Mouse (Mus musculus) liver, adult 2 months (tissue): Measurements from ENCODE around the gene Kdm2b. TPM values are rescaled to one million over a fixed set of nuclear protein-coding genes. Genes with fewer than 3 reads are reported as not detected.

Experiments used
- DNase-seq: peaks from one replicate; pipeline ENCODE4 v3.0.0-alpha.2; 2011; ENCODE audit warnings: low read depth, low spot score; ENCODE audit errors: extremely low read depth
- H3K27ac ChIP-seq: fragments of 200-500 bp; replicated peaks from 2 replicates; pipeline ENCODE4 v1.5.1; 2012; ENCODE audit warnings: low read depth, mild to moderate bottlenecking, control low read depth, inconsistent platforms, low read length; ENCODE audit not compliant: insufficient read depth
- H3K27me3 ChIP-seq: fragments of 200-500 bp; 2 replicates; pipeline ENCODE4 v1.6.1; 2012; ENCODE audit warnings: mild to moderate bottlenecking, moderate library complexity, low read length, inconsistent platforms; ENCODE audit not compliant: control insufficient read depth, insufficient read depth
- H3K36me3 ChIP-seq: fragments of 200-500 bp; 2 replicates; pipeline ENCODE4 v1.6.1; 2012; ENCODE audit warnings: low read length, inconsistent platforms; ENCODE audit not compliant: control insufficient read depth, insufficient read depth
- H3K4me1 ChIP-seq: fragments of 200-500 bp; 2 replicates; pipeline ENCODE4 v1.6.1; 2011; ENCODE audit warnings: low read length; ENCODE audit not compliant: control insufficient read depth, insufficient read depth
- H3K4me3 ChIP-seq: fragments of 200-500 bp; 2 replicates; pipeline ENCODE4 v1.5.1; 2011; ENCODE audit warnings: low read depth, mild to moderate bottlenecking, control low read depth, low read length, moderate library complexity; ENCODE audit not compliant: insufficient read depth
- H3K79me2 ChIP-seq: fragments of 200-500 bp; 2 replicates; pipeline ENCODE4 v1.6.1; 2012; ENCODE audit warnings: inconsistent platforms, mild to moderate bottlenecking, low read length, moderate library complexity; ENCODE audit not compliant: control insufficient read depth, insufficient read depth
- H3K9ac ChIP-seq: fragments of 200-500 bp; 2 replicates; pipeline ENCODE4 v1.6.1; 2012; ENCODE audit warnings: low read depth, mild to moderate bottlenecking, control low read depth, inconsistent platforms, low read length
- CTCF ChIP-seq: fragments of 200-500 bp; IDR thresholded peaks from 2 replicates; pipeline ENCODE4 v1.5.1; 2011; ENCODE audit warnings: low read depth, low read length, control low read depth
- POLR2A ChIP-seq: fragments of 200-500 bp; IDR thresholded peaks from 2 replicates; pipeline ENCODE4 v1.6.1; 2011; ENCODE audit warnings: low read length, control low read depth; ENCODE audit not compliant: insufficient read depth; ENCODE audit errors: extremely low read depth
- WGBS: fragments of 180-500 bp; shearing (Covaris S2); methylation state at CpG from one replicate; pipeline ENCODE4 v1.1.7; 2018; 5-methylcytosine and 5-hydroxymethylcytosine counted together
- polyA plus RNA-seq: library from polyadenylated mRNA; depleted of rRNA; stranded (reverse); fragments of >200 nt; gene quantifications from 2 replicates; pipeline ENCODE4 v1.2.3, GENCODE M21; 2012
- total RNA-seq: library from RNA; depleted of rRNA; stranded (reverse); fragments of >200 nt; gene quantifications from 2 replicates; pipeline ENCODE4 v1.2.3, GENCODE M21; 2014

Kdm2b gene
- total and polyA plus RNA-seq, 2 experiments = 3.0 to 7.1 TPM

DNA sequence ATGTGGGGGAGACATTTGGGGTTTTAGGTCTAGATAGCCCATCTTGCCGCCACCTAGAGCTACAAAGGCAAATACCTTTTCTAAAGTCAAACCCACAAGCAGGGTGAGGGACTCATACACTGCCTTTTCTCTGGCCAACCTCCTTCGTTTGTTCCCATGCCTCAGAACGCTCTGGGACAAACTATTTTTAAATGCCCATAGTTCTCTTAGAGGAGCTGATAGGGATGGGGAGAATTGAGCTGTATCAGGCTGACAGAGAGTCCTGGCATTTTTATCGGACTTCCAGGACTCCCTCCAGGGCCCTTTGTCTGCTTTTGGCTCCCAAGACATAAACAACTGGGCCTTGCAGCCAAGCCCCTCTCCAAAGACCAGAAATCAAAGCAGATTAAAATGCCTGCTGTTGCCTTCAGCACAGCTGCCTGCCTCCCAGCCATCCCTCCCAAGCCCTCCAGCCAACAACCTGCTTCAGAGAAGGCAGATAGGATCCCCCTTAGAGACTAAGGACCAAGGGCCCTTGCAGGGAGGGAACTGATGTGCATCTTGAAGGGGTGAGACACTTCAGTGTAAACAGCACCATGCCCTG, 51.6 kb downstream of the Kdm2b start:
- Histone ChIP-seq H3K36me3 (no peaks in the 10 kb centered on the region), H3K79me2 (no peaks in the 10 kb centered on the region), H3K9ac (no peak overlapping the region), H3K4me1 (peaks cover 16% of the 10 kb centered on the region), H3K27ac (peak overlapping the region; percentile 33; the same call in 1 of the 2 replicates), H3K27me3 (no peaks in the 10 kb centered on the region), H3K4me3 (no peak overlapping the region)
- DNase-seq = no peak
- 70% methylated on average over 4 of the region's 4 CpGs for WGBS
- TF ChIP-seq CTCF (no peak), POLR2A (no peak)

GRCm38 (mm10) chr5:122937031-122937430, 52.6 kb downstream of the Kdm2b start:
- H3K79me2 ChIP-seq = no peaks in the 10 kb centered on the region
- H3K27me3 ChIP-seq = no peaks in the 10 kb centered on the region
- no peak overlapping the region for H3K4me3 ChIP-seq
- H3K4me1 ChIP-seq = peaks cover 16% of the 10 kb centered on the region
- H3K27ac ChIP-seq = peak overlapping the region; percentile 68
- no peak overlapping the region for H3K9ac ChIP-seq
- 32% methylated on average over 6 of the region's 6 CpGs for WGBS
- peak; percentile 99 for DNase-seq
- no peak for TF ChIP-seq CTCF
- no peak for TF ChIP-seq POLR2A
- peaks cover 2% of the 10 kb centered on the region; the same call in 1 of the 2 replicates for H3K36me3 ChIP-seq

DNA sequence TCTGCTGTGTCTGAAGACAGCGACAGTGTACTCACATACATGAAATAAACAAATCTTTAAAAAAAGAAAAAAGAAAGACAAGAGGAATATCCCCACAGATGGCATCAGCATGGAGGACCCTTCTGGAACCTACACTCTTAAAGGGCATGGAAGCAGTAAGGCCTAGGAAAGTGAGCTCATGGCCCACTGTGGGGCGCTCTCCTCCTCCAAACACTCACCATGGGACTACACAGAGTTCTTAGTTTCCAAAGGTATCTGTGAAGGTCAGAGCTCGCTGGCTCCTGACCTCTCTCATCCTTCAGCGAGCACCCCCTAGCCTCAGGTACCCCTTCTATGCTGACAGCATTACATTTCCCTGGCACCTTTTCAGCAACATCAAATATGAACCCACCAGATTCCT, 53.8 kb downstream of the Kdm2b start:
- Histone ChIP-seq H3K27me3 (no peaks in the 10 kb centered on the region), H3K79me2 (no peaks in the 10 kb centered on the region), H3K27ac (no peak overlapping the region), H3K4me3 (no peak overlapping the region), H3K4me1 (peaks cover 18% of the 10 kb centered on the region), H3K36me3 (peaks cover 2% of the 10 kb centered on the region; the same call in 1 of the 2 replicates), H3K9ac (no peak overlapping the region)
- 93% methylated on average over 4 of the region's 4 CpGs for WGBS
- TF ChIP-seq CTCF (0 out of 2 replicates have a peak, but pooled peaks have one; percentile 28), POLR2A (no peak)
- DNase-seq = no peak

DNA sequence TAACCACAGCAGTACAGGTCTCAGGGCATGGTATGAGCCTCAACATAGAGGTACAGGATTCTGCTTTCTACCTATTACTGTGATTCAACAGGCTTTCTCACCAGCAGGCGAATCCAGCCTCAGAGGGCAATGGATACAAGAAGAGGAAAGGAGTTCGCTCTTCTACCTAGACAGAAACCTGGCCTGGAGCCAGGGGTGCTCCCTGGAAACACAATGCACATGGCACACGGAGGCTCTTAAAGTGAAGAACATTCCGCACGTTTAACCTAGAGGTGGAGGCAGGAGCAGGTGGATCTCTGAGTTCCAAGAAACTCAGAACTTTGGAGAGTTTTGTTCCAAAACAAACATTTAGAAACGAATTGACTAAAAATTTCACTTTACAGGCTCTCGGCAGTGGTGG, 58.6 kb downstream of the Kdm2b start:
- H3K79me2 ChIP-seq = no peaks in the 10 kb centered on the region
- TF ChIP-seq CTCF (no peak), POLR2A (no peak)

GRCm38 (mm10) chr5:122928293-122928692, 61.3 kb downstream of the Kdm2b start:
- Histone ChIP-seq H3K27ac (no peak overlapping the region), H3K27me3 (no peaks in the 10 kb centered on the region), H3K36me3 (peaks cover 2% of the 10 kb centered on the region; the same call in 1 of the 2 replicates), H3K79me2 (no peaks in the 10 kb centered on the region), H3K4me1 (peaks cover 5% of the 10 kb centered on the region; the same call in 1 of the 2 replicates), H3K9ac (no peak overlapping the region), H3K4me3 (no peak overlapping the region)
- TF ChIP-seq POLR2A = no peak
- no peak for TF ChIP-seq CTCF
- WGBS = 85% methylated on average over 3 of the region's 3 CpGs
- DNase-seq = no peak

More for the DNA sequence above, 58.6 kb downstream of the Kdm2b start:
- H3K9ac ChIP-seq = no peak overlapping the region
- H3K4me1 ChIP-seq = peaks cover 5% of the 10 kb centered on the region; the same call in 1 of the 2 replicates
- no peaks in the 10 kb centered on the region for H3K27me3 ChIP-seq
- no peak overlapping the region for H3K4me3 ChIP-seq
- 25% methylated on average over 7 of the region's 7 CpGs for WGBS
- peak; percentile 70 for DNase-seq
- H3K36me3 ChIP-seq = peaks cover 2% of the 10 kb centered on the region; the same call in 1 of the 2 replicates
- 0 out of 2 replicates have a peak overlapping the region, but pooled peaks have one; percentile 3 for H3K27ac ChIP-seq

DNA sequence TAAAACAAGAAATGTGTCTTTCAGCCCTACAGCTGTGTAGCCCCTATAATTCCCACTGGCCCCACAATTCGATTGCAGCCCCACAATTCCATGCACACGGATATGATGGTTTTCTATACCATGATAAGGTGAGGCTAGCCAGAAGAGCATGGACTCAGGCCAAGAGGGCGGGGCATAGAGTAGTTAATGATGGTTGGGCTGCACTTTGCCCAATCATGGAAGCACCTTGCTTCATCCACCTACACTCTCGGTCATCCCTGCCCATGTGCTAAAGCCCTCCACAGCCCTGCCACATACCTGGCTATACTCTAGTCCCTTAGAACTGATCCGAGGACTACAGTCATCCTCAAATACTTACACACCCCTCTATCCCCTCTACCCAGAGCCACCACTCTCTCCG, 61.9 kb downstream of the Kdm2b start:
- Histone ChIP-seq H3K27me3 (no peaks in the 10 kb centered on the region), H3K27ac (no peak overlapping the region), H3K9ac (no peak overlapping the region), H3K4me1 (peaks cover 5% of the 10 kb centered on the region; the same call in 1 of the 2 replicates), H3K79me2 (no peaks in the 10 kb centered on the region), H3K36me3 (peaks cover 2% of the 10 kb centered on the region; the same call in 1 of the 2 replicates), H3K4me3 (no peak overlapping the region)
- DNase-seq = no peak
- TF ChIP-seq CTCF (no peak), POLR2A (no peak)
- 75% methylated on average over 6 of the region's 6 CpGs for WGBS
